Mouse (Mus musculus) CH12.LX (cell line): ENCODE measurements around the gene Eras.

Experiments
- CTCF ChIP-seq, 2 experiments: IDR thresholded peaks in 1 of 2; conservative IDR thresholded peaks in 1 of 2; 2 replicates each; pipeline ENCODE4 v1.5.1; 2011 to 2012; ENCODE audit warnings: low read depth in 2 of 2, low read length in 2 of 2, improper control_type of control experiment in 1 of 2, inconsistent platforms in 1 of 2, mild to moderate bottlenecking in 1 of 2, moderate library complexity in 1 of 2
- EP300 ChIP-seq: IDR thresholded peaks from 2 replicates; pipeline ENCODE4 v1.6.1; 2011; ENCODE audit warnings: low read length, improper control_type of control experiment
- IRF4 ChIP-seq: IDR thresholded peaks from 2 replicates; pipeline ENCODE4 v1.6.1; 2014; ENCODE audit warnings: low read depth, mild to moderate bottlenecking, inconsistent platforms, low read length, improper control_type of control experiment
- JUN ChIP-seq: IDR thresholded peaks from 2 replicates; pipeline ENCODE4 v1.6.1; 2011; ENCODE audit warnings: low read depth, mild to moderate bottlenecking, low read length, improper control_type of control experiment, moderate library complexity; ENCODE audit not compliant: insufficient read depth
- POLR2A ChIP-seq: IDR thresholded peaks from 2 replicates; pipeline ENCODE4 v1.6.1; 2011; ENCODE audit warnings: low read depth, mild to moderate bottlenecking, improper control_type of control experiment, low read length
- SMC3 ChIP-seq: IDR thresholded peaks from 2 replicates; pipeline ENCODE4 v1.6.1; 2011; ENCODE audit warnings: low read depth, low read length, improper control_type of control experiment
- ZKSCAN1 ChIP-seq: IDR thresholded peaks from 2 replicates; pipeline ENCODE4 v1.6.1; 2012; ENCODE audit warnings: low read depth, inconsistent platforms, low read length, improper control_type of control experiment, borderline replicate concordance
- ZNF384 ChIP-seq: IDR thresholded peaks from 2 replicates; pipeline ENCODE4 v1.6.1; 2012; ENCODE audit warnings: low read depth, low read length, improper control_type of control experiment, inconsistent platforms

GRCm38 (mm10) chrX:7883841-7884567 lies 44.4 kb downstream of the Eras start, which contains the start of gene Slc35a2:
- TF ChIP-seq JUN (no peak), CTCF (conservative IDR thresholded peaks at IDR 0.05 in 1 of 2, IDR thresholded peaks at IDR 0.05 in 1 of 2; ENCODE audit: low read depth in 2 of 2, low read length in 2 of 2) (peak in 1 of 2 experiments; percentile 26; a peak in 1 of 4 replicates), ZKSCAN1 (no peak), POLR2A (peak; percentile 67), IRF4 (0 out of 2 replicates have a peak, but pooled peaks have one; percentile 9), EP300 (no peak), ZNF384 (no peak), SMC3 (no peak)
